Mouse (Mus musculus) small intestine, adult 2 months (tissue): ENCODE measurements around the gene Tfip11. TPM values are rescaled to one million over a fixed set of nuclear protein-coding genes. Genes with fewer than 3 reads are reported as not detected.
A peak's percentile ranks its signal among the peaks of the same experiment; 100 is the strongest.

Source experiments
- H3K27ac ChIP-seq: fragments of 200-500 bp; 2 replicates; pipeline ENCODE4 v1.5.1; 2012; ENCODE audit warnings: low read depth, low read length, control low read depth, inconsistent platforms; ENCODE audit not compliant: insufficient read depth
- H3K27me3 ChIP-seq: fragments of 200-500 bp; 2 replicates; pipeline ENCODE4 v1.6.1; 2012; ENCODE audit warnings: mild to moderate bottlenecking, moderate library complexity, low read length, inconsistent platforms; ENCODE audit not compliant: control insufficient read depth, insufficient read depth
- H3K36me3 ChIP-seq: fragments of 200-500 bp; 2 replicates; pipeline ENCODE4 v1.6.1; 2012; ENCODE audit warnings: mild to moderate bottlenecking, low read length, control low read depth, inconsistent platforms; ENCODE audit not compliant: control insufficient read depth, insufficient read depth
- H3K4me1 ChIP-seq: fragments of 200-500 bp; 2 replicates; pipeline ENCODE4 v1.6.1; 2012; ENCODE audit warnings: low read length, inconsistent platforms, mixed read lengths; ENCODE audit not compliant: control insufficient read depth, insufficient read depth, insufficient read length
- H3K4me3 ChIP-seq: fragments of 200-500 bp; 2 replicates; pipeline ENCODE4 v1.5.1; 2012; ENCODE audit warnings: low read depth, mild to moderate bottlenecking, control low read depth, inconsistent platforms, low read length, moderate library complexity
- CTCF ChIP-seq: fragments of 200-500 bp; IDR thresholded peaks from 2 replicates; pipeline ENCODE4 v1.5.1; 2012; ENCODE audit warnings: low read depth, mild to moderate bottlenecking, control low read depth, inconsistent platforms, low read length, moderate library complexity, mixed read lengths; ENCODE audit not compliant: insufficient replicate concordance, insufficient read length; ENCODE audit errors: extremely low read depth
- POLR2A ChIP-seq: fragments of 200-500 bp; IDR thresholded peaks from 2 replicates; pipeline ENCODE4 v1.6.1; 2012; ENCODE audit warnings: low read depth, mild to moderate bottlenecking, control low read depth, inconsistent platforms, low read length, moderate library complexity
- WGBS: fragments of 180-500 bp; shearing (Covaris S2); methylation state at CpG from one replicate; pipeline ENCODE4 v1.1.7; 2018; 5-methylcytosine and 5-hydroxymethylcytosine counted together
- polyA plus RNA-seq: library from polyadenylated mRNA; depleted of rRNA; stranded (reverse); fragments of >200 nt; gene quantifications from 2 replicates; pipeline ENCODE4 v1.2.3, GENCODE M21; 2012

Tfip11 gene
- polyA plus RNA-seq, 1 experiment: 40.0 TPM

- 77% methylated on average over 4 of the region's 4 CpGs for WGBS
- Histone ChIP-seq H3K27me3 (no peaks in the 10 kb centered on the region), H3K4me3 (no peak overlapping the region), H3K4me1 (peaks cover 25% of the 10 kb centered on the region), H3K27ac (no peak overlapping the region), H3K36me3 (no peaks in the 10 kb centered on the region)
- no peak for TF ChIP-seq POLR2A
- TF ChIP-seq CTCF: no peak
Observed at GRCm38 (mm10) chr5:112281676-112282075, 44.5 kb upstream of the Tfip11 start.

- Histone ChIP-seq H3K27me3 (no peaks in the 10 kb centered on the region), H3K36me3 (no peaks in the 10 kb centered on the region), H3K4me3 (no peak overlapping the region), H3K4me1 (peaks cover 27% of the 10 kb centered on the region), H3K27ac (no peak overlapping the region)
- 44% methylated on average over 6 of the region's 6 CpGs for WGBS
- no peak for TF ChIP-seq POLR2A
- no peak for TF ChIP-seq CTCF
Observed at GRCm38 (mm10) chr5:112282123-112282779, 43.9 kb upstream of the Tfip11 start.

- TF ChIP-seq POLR2A (no peak), CTCF (no peak)
- Histone ChIP-seq H3K4me1 (peaks cover 32% of the 10 kb centered on the region), H3K27me3 (no peaks in the 10 kb centered on the region), H3K4me3 (no peak overlapping the region), H3K27ac (peak overlapping the region; percentile 57), H3K36me3 (no peaks in the 10 kb centered on the region)
- WGBS: 68% methylated on average over 9 of the region's 9 CpGs
Observed at GRCm38 (mm10) chr5:112282780-112283482, 43.2 kb upstream of the Tfip11 start.

GRCm38 (mm10) chr5:112283543-112284202, 42.5 kb upstream of the Tfip11 start:
- no peak overlapping the region for H3K4me3 ChIP-seq
- H3K27ac ChIP-seq: peak overlapping the region; percentile 57
- peaks cover 32% of the 10 kb centered on the region for H3K4me1 ChIP-seq
- 66% methylated on average over 10 of the region's 10 CpGs for WGBS
- TF ChIP-seq CTCF: no peak
- no peak for TF ChIP-seq POLR2A
- no peaks in the 10 kb centered on the region for H3K27me3 ChIP-seq
- no peaks in the 10 kb centered on the region for H3K36me3 ChIP-seq

- H3K27me3 ChIP-seq: no peaks in the 10 kb centered on the region
- H3K27ac ChIP-seq: 0 out of 2 replicates have a peak overlapping the region, but pooled peaks have one; percentile 57
- TF ChIP-seq CTCF (no peak), POLR2A (no peak)
- H3K4me3 ChIP-seq: no peak overlapping the region
- no peaks in the 10 kb centered on the region for H3K36me3 ChIP-seq
- 73% methylated on average over 7 of the region's 7 CpGs for WGBS
- peaks cover 30% of the 10 kb centered on the region for H3K4me1 ChIP-seq
Observed at GRCm38 (mm10) chr5:112284203-112284582, 42.0 kb upstream of the Tfip11 start.

GRCm38 (mm10) chr5:112285548-112286085, 40.5 kb upstream of the Tfip11 start:
- H3K27ac ChIP-seq: no peak overlapping the region
- no peaks in the 10 kb centered on the region for H3K27me3 ChIP-seq
- no peaks in the 10 kb centered on the region for H3K36me3 ChIP-seq
- H3K4me3 ChIP-seq: no peak overlapping the region
- peaks cover 26% of the 10 kb centered on the region for H3K4me1 ChIP-seq
- 52% methylated on average over 7 of the region's 7 CpGs for WGBS
- TF ChIP-seq CTCF (no peak), POLR2A (no peak)

- TF ChIP-seq POLR2A (no peak), CTCF (no peak)
- WGBS: 78% methylated on average over 2 of the region's 2 CpGs
- no peaks in the 10 kb centered on the region for H3K27me3 ChIP-seq
- no peak overlapping the region for H3K4me3 ChIP-seq
- peak overlapping the region; percentile 9 for H3K27ac ChIP-seq
- H3K4me1 ChIP-seq: peaks cover 24% of the 10 kb centered on the region
- no peaks in the 10 kb centered on the region for H3K36me3 ChIP-seq
Observed at GRCm38 (mm10) chr5:112286608-112286983, 39.6 kb upstream of the Tfip11 start.
